Comparison of ENCODE assay signal across 7 mouse cellular contexts in the genomic region with DNA sequence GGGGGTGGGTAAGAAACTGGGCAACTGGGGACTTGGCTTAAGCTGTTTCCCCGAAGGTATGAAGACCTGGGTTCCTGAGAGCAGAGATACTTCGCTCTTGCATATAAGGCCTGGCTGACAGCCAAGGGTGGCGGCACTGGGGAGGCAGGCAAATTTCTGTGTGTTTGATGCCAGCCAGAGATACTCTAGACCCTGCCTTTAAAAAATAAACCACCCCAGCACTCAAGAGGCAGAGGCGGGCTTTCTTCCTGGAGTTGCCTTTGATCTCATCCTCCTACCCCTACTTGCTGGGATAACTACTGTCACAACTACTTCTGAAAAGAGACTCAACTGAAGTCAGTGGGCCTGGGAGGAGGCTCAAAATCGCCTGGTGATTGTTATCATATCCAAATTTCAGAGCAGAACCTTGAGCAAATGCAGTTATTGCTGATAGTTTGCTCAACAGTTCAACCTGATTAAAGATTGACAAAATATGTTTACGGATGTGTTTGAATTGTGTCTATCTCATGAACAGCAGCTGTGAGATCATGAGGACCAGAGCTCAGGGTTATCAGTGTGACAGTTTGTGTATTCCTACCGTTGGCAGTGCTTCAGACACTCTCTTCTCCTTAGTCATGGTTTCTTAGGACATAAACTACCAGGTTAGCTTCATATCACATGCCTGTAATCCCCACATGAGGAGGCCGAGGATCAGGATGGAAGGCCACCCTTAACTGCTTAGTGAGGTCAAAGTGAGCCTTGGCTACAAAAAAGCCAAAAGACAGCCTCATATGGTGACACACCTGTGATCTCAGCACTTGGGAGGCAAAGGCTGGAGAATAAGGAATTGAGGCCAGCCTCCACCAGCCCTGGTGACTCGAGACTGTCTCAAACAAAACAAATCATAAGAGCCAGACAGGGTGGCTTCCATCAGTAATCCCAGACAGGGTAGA. TPM values are rescaled to one million over a fixed set of nuclear protein-coding genes. Genes with fewer than 3 reads are reported as not detected.
A peak's percentile ranks its signal among the peaks of the same experiment; 100 is the strongest.
DNase-seq lines count a peak whose midpoint lies in the region; ATAC-seq lines count a peak whose summit lies in the region.

No protein-coding gene starts in this region.

- H3K9ac ChIP-seq in midbrain, embryonic 15.5 days, result peak overlapping the region; percentile 56

- H3K4me2 ChIP-seq in midbrain, embryonic 15.5 days, result peak overlapping the region; percentile 82

- peaks cover 47% of the 10 kb centered on the region for H3K4me1 ChIP-seq in limb, embryonic 10.5 days
- H3K4me1 ChIP-seq in midbrain, embryonic 15.5 days, result peaks cover 29% of the 10 kb centered on the region

- no peaks in the 10 kb centered on the region for H3K9me3 ChIP-seq in limb, embryonic 10.5 days (replicated peaks)
- H3K9me3 ChIP-seq in midbrain, embryonic 15.5 days, result no peaks in the 10 kb centered on the region

- H3K27me3 ChIP-seq in limb, embryonic 10.5 days (ENCODE audit: low read depth, poor library complexity, severe bottlenecking), result no peaks in the 10 kb centered on the region
- H3K27me3 ChIP-seq in midbrain, embryonic 15.5 days (replicated peaks), result no peaks in the 10 kb centered on the region

- no peak for ATAC-seq in midbrain, embryonic 15.5 days (replicated peaks)
- no peak for ATAC-seq in granulocyte monocyte progenitor cell, adult 5-6 weeks (replicated peaks; ENCODE audit: poor library complexity, severe bottlenecking)

- H3K4me3 ChIP-seq in limb, embryonic 10.5 days, result peak overlapping the region; percentile 100
- H3K4me3 ChIP-seq in midbrain, embryonic 15.5 days, result peak overlapping the region; percentile 73

- 67% methylated on average over 9 of the region's 9 CpGs for WGBS in limb, embryonic 10.5 days
- 68% methylated on average over 9 of the region's 9 CpGs for WGBS in midbrain, embryonic 15.5 days

- DNase-seq in right cerebral cortex, postnatal 10 days (ENCODE audit: low spot score in 2 of 2), result peak; percentile 43 to 58
- DNase-seq in right cerebral cortex, postnatal 25 days, result no peak
- peak; percentile 57 to 61 for DNase-seq in cerebellum, postnatal 10 days
- DNase-seq in heart, postnatal 10 days, result peak; percentile 31 to 32
- DNase-seq in limb, embryonic 10.5 days (ENCODE audit: low spot score), result no peak

- intact Hi-C loops in heart, postnatal 10 days (cut with DNase I), result loop anchor here (2.0 kb wide), 1 partner anchor 17 kb away; a partner anchor contains a TSS

- H3K27ac ChIP-seq in limb, embryonic 10.5 days, result peak overlapping the region; percentile 92; the same call in 1 of the 2 replicates
- H3K27ac ChIP-seq in midbrain, embryonic 15.5 days, result peak overlapping the region; percentile 80

- H3K36me3 ChIP-seq in limb, embryonic 10.5 days, result peaks cover 3% of the 10 kb centered on the region; the same call in 1 of the 2 replicates
- H3K36me3 ChIP-seq in midbrain, embryonic 15.5 days (replicated peaks), result no peaks in the 10 kb centered on the region

RNA-seq across cellular contexts. Expression of a gene that starts 1.2 kb away (rescaled TPM):
- 100 to 1,000 TPM; 109 to 112 TPM for total RNA-seq in heart, postnatal 10 days (2021)
- 15.3 and 17.6 TPM in 2 replicates for polyA plus RNA-seq in limb, embryonic 10.5 days (2016; fragmentation: Nextera tagmentation; extraction: Ambion mirVana)
- 10.9 and 11.4 TPM in 2 replicates for polyA plus RNA-seq in midbrain, embryonic 15.5 days (2015; fragmentation: Nextera tagmentation; extraction: Ambion mirVana)
- 47.9 and 51.2 TPM in 2 replicates for total RNA-seq in granulocyte monocyte progenitor cell, adult 5-6 weeks (2014; fragmentation: Nextera tagmentation)
- total RNA-seq in granulocyte monocyte progenitor cell, adult 5-6 weeks (2017), result 46.3 and 50.6 TPM in 2 replicates

RNA-seq across cellular contexts. Expression of a gene that starts 16.3 kb away (rescaled TPM):
- total RNA-seq in heart, postnatal 10 days (2021), result 10 to 100 TPM; 82.0 to 85.1 TPM
- polyA plus RNA-seq in limb, embryonic 10.5 days (2016; fragmentation: Nextera tagmentation; extraction: Ambion mirVana), result 425 and 451 TPM in 2 replicates
- 204 and 212 TPM in 2 replicates for polyA plus RNA-seq in midbrain, embryonic 15.5 days (2015; fragmentation: Nextera tagmentation; extraction: Ambion mirVana)
- total RNA-seq in granulocyte monocyte progenitor cell, adult 5-6 weeks (2014; fragmentation: Nextera tagmentation), result 132 and 184 TPM in 2 replicates
- 117 and 161 TPM in 2 replicates for total RNA-seq in granulocyte monocyte progenitor cell, adult 5-6 weeks (2017)

RNA-seq across cellular contexts. Expression of a gene that starts 34.6 kb away (rescaled TPM):
- 10 to 100 TPM; 16.5 to 22.1 TPM for total RNA-seq in heart, postnatal 10 days (2021)
- 9.3 and 10.0 TPM in 2 replicates for polyA plus RNA-seq in limb, embryonic 10.5 days (2016; fragmentation: Nextera tagmentation; extraction: Ambion mirVana)
- 7.0 and 7.1 TPM in 2 replicates for polyA plus RNA-seq in midbrain, embryonic 15.5 days (2015; fragmentation: Nextera tagmentation; extraction: Ambion mirVana)
- total RNA-seq in granulocyte monocyte progenitor cell, adult 5-6 weeks (2014; fragmentation: Nextera tagmentation), result 13.6 and 19.4 TPM in 2 replicates
- 6.7 and 6.9 TPM in 2 replicates for total RNA-seq in granulocyte monocyte progenitor cell, adult 5-6 weeks (2017)

Comparison
In these comparisons a context has a peak if more than half of its experiments do, and no peak if none do; other contexts are left out.
1. DNase-seq: peak in right cerebral cortex, postnatal 10 days (2 of 2), cerebellum, postnatal 10 days (2 of 2) and heart, postnatal 10 days (2 of 2); none in right cerebral cortex, postnatal 25 days (single experiment) and limb, embryonic 10.5 days (single experiment).